Mouse (Mus musculus): ENCODE measurements around the gene Mical1. TPM values are rescaled to one million over a fixed set of nuclear protein-coding genes. Genes with fewer than 3 reads are reported as not detected.
A peak's percentile ranks its signal among the peaks of the same experiment; 100 is the strongest.

The Mical1 gene
- total RNA-seq (2021), result 10 to 100 TPM; 14.5 to 15.8 TPM

DNA sequence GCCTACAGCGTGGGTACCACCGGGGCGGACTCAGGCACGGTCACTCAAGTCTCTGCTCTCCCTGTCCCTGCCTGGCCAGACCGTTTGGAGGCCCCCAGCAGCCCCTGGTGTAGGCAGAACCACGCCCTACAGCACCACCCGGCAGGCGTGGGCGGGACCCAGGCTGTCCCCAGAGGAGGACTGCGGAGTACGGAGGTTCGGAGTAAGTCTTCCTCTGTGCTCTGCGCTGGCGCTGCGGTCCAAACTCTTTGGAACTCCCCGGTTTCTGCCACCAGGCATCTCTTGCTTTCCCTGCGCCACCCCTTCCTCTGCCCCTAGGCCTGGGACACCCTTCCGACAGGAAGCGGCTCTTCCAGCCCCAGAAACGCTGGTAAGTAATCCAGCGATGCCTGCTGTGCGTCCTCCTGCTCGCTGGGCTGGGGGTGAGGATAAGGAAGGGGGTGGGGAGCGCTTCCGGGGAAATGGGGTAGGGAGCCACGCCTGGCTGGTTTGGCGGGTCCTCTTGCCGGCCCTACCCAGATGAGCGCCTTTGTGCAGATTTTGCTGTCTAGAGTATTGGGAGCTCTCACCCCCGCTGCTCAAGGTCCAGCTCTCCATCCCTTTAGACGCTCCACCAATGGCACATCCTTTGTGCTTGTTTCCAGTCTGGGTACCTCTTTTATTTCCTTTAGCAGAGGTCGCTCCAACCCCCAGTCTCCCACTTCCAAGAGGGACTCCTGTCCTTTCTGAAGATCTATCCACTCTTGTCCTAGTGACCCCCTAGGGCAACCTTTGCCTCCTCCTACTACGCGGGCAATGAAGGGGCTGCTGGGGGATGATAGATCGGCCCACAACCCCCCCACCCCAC lies at the start of gene Mical1:
Mical1 (plus strand) TSS at position 144 of the 847 bp plus-strand sequence.
- DNase-seq, result peak; percentile 74 to 83
- intact Hi-C loops (cut with DNase I), result loop anchor here (1.0 to 2.0 kb wide), 2 partner anchors 13 to 26 kb away; no protein-coding TSS in a partner anchor

DNA sequence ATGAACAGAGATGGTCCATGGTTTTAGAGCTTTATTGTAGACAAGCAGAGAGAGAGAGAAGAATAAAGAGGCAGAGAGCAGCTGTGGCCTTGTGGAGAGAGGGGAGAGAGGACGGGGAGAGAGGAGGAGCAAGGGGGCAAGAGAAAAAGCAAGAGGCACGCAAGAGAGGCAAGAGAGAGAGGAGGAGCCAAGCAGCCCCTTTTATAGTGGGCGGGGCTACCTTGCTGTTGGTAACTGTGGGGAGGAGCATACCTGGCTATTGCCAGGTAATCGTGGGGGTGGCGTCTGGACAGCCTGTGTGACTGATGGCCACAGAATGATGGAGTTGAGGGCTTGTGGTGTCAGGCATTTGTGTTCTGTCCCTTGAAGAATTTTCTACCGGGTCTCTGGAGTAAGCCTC lies 49.7 kb upstream of the Mical1 start:
- no peak for DNase-seq
- intact Hi-C loops (cut with DNase I), result no loop called here

DNA sequence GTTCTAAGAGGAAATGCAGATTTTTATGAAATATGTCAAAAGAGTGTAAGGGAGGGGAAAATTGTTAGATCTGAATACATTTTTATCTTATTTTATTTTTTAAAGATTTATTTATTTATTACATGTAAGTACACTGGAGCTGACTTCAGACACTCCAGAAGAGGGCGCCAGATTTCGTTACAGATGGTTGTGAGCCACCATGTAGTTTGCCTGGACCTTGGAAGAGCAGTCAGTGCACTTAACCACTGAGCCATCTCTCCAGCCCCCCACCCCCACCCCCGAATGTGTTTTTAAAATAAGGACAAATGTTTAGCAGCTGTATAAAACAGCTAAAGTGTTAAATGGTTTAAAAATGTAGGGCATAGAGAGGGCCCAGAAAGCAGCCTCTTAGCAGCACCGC lies 41.5 kb upstream of the Mical1 start:
- DNase-seq, result peak; percentile 57 to 66
- intact Hi-C loops (cut with DNase I), result loop anchor here (10.0 kb wide), 2 partner anchors 70 to 250 kb away; no protein-coding TSS in a partner anchor

DNA sequence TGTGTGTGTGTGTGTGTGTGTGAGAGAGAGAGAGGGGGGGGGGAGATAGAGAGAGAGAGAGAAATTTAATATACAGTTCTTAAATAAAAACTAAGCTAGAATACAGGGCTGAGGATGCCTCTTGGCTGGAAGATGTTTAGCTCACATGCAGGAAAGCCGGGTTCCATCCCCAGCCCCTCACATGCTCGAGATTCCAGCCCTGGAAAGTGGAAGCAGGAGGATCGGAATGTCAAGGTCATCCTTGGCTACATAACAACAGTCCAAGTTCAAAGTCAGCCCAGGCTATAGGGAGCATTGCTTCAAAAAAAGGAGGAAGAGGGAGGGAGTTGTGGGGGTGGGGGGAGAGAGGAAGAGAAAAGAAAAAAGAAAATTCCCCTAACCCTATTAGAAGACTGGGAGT lies 41.0 kb upstream of the Mical1 start:
- intact Hi-C loops (cut with DNase I), result loop anchor here (10.0 kb wide), 2 partner anchors 70 to 250 kb away; no protein-coding TSS in a partner anchor
- no peak for DNase-seq

- DNase-seq, result no peak
- intact Hi-C loops (cut with DNase I), result no loop called here
These were observed 27.9 kb upstream of the Mical1 start for GRCm38 (mm10) chr10:41448216-41448615.

GRCm38 (mm10) chr10:41449684-41450083 lies 26.4 kb upstream of the Mical1 start:
- intact Hi-C loops (cut with DNase I), result loop anchor here (10.0 kb wide), 1 partner anchor 145 kb away; the partner anchor contains the start of genes Ak9 and Fig4
- DNase-seq, result peak in 1 of 2 experiments; percentile 19

DNA sequence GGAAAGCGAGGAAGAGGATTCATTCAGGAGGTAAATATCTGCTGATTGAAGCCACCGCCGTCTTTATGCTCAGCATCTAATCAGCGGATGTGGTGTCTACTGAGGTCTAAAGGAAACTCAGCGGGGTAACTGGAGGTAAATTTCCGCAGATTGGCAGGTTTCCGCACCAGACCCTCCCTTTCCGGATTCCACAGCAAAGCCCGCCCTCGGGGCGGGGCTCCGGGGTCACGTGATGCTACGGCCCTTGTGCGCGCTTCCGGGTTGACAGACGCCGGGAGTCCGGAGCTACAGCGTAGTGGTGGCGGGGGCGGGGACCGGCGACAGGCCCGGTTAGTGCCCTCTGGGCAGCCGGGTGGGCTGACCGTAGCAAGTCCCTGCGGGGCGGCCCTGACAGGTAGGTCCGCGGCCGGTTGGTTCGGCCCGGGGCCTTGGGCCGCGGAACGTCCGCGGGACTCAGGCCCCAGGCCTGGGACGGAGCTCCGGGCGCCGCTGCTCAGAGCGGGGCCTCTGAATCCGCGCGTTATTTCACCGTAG lies 25.9 kb upstream of the Mical1 start, which contains the start of gene Zbtb24:
Zbtb24 (plus strand) TSS at position 247 of the 534 bp plus-strand sequence.
- peak; percentile 94 for DNase-seq
- intact Hi-C loops (cut with DNase I), result loop anchor here (10.0 kb wide), 1 partner anchor 145 kb away; the partner anchor contains the start of genes Ak9 and Fig4

DNA sequence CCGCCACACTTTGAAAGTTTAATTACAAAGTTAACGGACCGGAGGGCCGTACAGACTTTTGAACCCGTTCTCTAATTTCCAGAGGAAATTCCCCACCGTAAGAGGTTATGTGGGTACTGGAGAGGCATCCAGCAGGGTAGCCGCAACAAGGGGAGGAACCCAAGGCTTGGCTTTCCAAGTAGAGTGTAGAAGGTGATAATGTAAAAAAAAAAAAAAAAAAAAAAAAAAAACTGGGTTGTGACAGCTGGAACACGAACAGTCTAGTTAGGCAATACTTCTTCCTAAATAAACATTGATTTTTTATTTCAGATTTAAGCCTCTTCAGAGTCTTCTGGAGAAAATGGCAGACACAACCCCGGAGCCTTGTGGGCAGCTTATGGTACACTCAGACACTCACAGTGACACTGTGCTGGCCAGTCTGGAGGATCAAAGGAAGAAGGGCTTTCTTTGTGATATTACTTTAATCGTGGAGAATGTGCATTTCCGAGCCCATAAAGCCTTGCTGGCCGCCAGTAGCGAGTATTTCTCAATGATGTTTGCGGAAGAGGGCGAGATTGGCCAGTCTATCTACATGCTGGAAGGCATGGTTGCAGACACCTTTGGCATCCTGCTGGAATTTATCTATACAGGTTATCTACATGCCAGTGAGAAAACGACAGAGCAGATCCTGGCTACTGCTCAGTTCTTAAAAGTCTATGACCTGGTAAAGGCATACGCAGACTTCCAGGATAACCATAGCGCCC lies 25.2 kb upstream of the Mical1 start:
- intact Hi-C loops (cut with DNase I), result loop anchor here (10.0 kb wide), 1 partner anchor 146 kb away; the partner anchor contains the start of genes Ak9 and Fig4
- DNase-seq, result no peak

- intact Hi-C loops (cut with DNase I), result loop anchor here (10.0 kb wide), 1 partner anchor 147 kb away; the partner anchor contains the start of genes Ak9 and Fig4
- DNase-seq, result no peak
These were observed 24.5 kb upstream of the Mical1 start for GRCm38 (mm10) chr10:41451656-41452055.

GRCm38 (mm10) chr10:41452791-41453190 lies 23.3 kb upstream of the Mical1 start:
- no peak for DNase-seq
- intact Hi-C loops (cut with DNase I), result loop anchor here (10.0 kb wide), 1 partner anchor 148 kb away; the partner anchor contains the start of genes Ak9 and Fig4

- intact Hi-C loops (cut with DNase I), result loop anchor here (10.0 kb wide), 1 partner anchor 155 kb away; the partner anchor contains the start of genes Ak9 and Fig4
- DNase-seq, result no peak
These were observed 16.1 kb upstream of the Mical1 start for GRCm38 (mm10) chr10:41459990-41460389.

DNA sequence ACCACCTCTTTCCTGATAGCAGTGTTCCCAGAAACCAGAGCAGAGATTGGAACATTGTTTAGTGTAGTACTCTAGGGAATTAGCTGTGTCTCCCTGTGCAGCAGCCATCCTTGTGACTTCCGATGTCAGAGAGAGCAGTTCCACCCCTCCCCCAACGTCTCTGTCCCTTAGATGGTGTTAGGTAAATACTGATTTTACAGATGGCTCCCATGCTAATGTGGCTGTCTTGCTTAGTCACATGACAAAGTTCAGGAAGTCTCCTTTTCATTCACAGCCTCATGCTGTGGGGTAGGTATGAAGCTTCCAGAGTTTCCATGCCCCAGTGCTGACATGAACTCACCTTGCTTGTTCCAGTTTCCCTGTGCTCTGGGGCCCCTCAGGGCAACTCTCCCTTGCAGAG lies 15.6 kb upstream of the Mical1 start:
- DNase-seq, result no peak
- intact Hi-C loops (cut with DNase I), result no loop called here

DNA sequence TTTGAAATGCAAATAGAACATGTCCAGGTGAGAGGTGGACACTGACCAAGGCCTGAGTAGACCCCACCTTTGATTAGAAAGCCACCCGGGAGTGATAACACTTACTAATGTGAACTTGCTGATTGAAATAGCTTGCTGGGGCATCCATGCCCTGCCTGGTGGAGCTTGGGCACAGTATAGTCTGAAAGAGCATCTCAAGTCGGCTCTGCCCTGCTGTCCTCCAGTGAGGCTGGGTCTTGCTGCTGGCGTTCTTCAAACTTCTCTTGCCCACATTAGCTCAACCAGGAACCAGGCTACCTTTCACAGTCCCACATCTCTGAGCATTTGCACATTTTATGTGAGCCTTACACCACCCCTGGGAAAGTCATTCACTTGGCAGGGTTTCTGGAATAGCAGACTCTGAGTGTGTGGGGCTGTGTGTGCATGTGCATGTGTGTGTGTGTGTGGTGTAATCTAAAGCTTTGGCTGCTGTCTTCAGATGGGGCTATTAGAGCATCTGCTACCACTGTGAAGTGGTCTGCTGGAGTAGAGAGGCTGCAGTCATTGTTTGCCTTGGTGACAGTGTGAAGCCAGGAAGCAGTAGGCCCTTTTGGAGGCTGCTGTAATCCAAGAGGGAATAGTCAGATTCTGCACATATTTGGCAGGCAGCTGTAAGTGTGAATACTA lies 14.9 kb upstream of the Mical1 start:
- intact Hi-C loops (cut with DNase I), result no loop called here

DNA sequence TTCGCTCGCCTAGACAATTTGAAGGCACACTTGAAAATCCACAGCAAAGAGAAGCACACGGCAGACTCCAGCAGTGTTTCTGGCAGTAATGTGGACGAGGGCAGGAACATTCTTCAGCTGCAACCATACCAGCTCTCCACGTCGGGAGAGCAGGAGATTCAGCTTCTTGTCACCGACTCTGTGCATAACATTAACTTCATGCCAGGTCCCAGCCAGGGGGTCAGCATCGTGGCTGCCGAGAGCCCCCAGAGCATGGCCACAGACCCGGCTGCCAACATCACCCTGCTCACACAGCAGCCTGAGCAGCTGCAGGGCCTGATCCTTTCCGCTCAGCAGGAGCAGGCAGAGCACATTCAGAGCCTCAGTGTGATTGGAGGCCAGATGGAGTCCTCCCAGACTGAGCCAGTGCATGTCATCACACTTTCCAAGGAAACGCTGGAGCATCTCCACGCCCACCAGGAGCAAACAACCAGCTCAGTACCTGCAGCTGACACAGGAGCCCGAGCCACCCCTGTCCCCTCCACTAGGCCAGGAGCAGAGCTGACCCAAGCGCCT lies 11.6 kb upstream of the Mical1 start:
- no peak for DNase-seq
- intact Hi-C loops (cut with DNase I), result no loop called here

More for the DNA sequence above, 14.9 kb upstream of the Mical1 start:
- no peak for DNase-seq

GRCm38 (mm10) chr10:41467325-41467724 lies 8.8 kb upstream of the Mical1 start:
- no peak for DNase-seq
- intact Hi-C loops (cut with DNase I), result no loop called here

DNA sequence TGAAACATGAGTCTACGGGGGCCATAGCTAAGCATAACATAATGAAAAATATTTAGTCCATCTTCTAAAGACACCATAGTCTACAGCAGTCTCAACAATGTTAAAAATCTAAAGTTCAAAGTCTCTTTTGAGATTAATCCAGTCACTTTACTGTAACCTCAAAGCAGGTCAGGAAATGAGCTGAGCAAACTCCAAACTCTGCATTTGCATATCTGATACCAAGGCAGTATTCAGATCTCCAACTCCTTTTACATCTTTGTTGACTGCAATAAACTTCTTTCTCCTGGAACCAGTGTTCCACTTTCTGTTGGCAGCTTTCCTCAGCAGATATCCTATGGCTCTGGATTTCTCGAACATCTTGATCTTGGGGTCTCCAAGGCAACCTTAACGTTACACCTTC lies 5.4 kb upstream of the Mical1 start:
- no peak for DNase-seq
- intact Hi-C loops (cut with DNase I), result no loop called here

- intact Hi-C loops (cut with DNase I), result no loop called here
- no peak for DNase-seq
These were observed 3.6 kb upstream of the Mical1 start for GRCm38 (mm10) chr10:41472534-41472933.

GRCm38 (mm10) chr10:41472962-41473481 lies 3.1 kb upstream of the Mical1 start:
- no peak for DNase-seq
- intact Hi-C loops (cut with DNase I), result no loop called here

DNA sequence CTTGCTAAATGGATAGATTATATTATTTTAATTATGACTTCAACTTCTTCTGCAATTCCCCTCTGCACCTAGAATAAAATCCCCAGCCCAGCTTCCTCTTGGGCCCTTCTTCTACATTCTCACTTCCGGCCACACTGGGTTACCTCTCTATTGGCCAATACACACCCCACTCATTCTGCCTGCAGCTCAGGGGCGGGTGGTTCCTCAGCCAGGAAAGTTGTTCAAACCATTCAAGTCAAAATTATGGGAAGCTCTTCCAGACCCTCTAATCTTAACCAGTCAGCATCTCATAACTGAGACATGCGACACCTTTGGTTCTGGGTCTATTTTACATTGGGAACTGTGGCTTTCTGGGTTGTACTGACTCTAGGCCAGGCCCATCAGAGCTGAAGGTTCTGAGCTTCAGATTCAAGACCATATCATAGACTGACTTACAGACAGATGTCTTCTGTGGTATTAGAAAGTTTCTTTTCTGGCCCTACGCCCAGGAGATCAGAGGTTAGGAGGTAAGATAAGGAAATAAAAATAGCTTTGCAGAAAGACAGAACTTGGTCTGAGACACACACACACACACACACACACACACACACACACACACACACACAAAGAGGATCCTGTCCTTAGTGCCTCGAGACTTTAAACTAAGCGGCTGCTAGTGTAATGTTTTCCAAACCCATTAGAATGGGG lies 2.2 kb upstream of the Mical1 start:
- intact Hi-C loops (cut with DNase I), result no loop called here
- peak; percentile 50 to 58 for DNase-seq

All from heart, postnatal 36 days (tissue).